17 mouse cellular contexts compared by ENCODE assay signal in genomic region chr14:40918477-40918876, GRCm38 (mm10). TPM values are rescaled to one million over a fixed set of nuclear protein-coding genes. Genes with fewer than 3 reads are reported as not detected.
A peak's percentile ranks its signal among the peaks of the same experiment; 100 is the strongest.
DNase-seq lines count a peak whose midpoint lies in the region; ATAC-seq lines count a peak whose summit lies in the region.
"Had no signal": no experiment of that assay in that cellular context is flagged by ENCODE, and none has a peak within 500 bp of the region (broad histone marks: within the 10 kb centered on the region; RNA-seq: fewer than 3 reads in every experiment).

No protein-coding gene starts in this region.

- peaks cover 35% of the 10 kb centered on the region for H3K36me3 ChIP-seq in hindbrain, embryonic 13.5 days
- H3K36me3 ChIP-seq in hindbrain, embryonic 11.5 days (ENCODE audit: control insufficient read depth, insufficient read depth, low read length), result 0 out of 2 replicates have a peak, but pooled peaks cover 7% of the 10 kb centered on the region
- H3K36me3 ChIP-seq in lung, embryonic 15.5 days, result peaks cover 23% of the 10 kb centered on the region
- H3K36me3 ChIP-seq in forebrain, embryonic 15.5 days, result peaks cover 16% of the 10 kb centered on the region; the same call in 1 of the 2 replicates

- no peak for DNase-seq in hindbrain, embryonic 11.5 days (ENCODE audit: low spot score)
- no peak for DNase-seq in lung, postnatal 36 days
- DNase-seq in kidney, postnatal 36 days, result peak; percentile 51 to 52
- DNase-seq: adrenal gland, adult 8-10 months; cerebellum, adult 11-12 months; heart, adult 2 months; heart, postnatal 10 days; layer of hippocampus, adult 9-11 months; lung, embryonic 14.5 days; retina, postnatal 1 day had no signal

- H3K4me2 ChIP-seq in hindbrain, embryonic 13.5 days, result no peak overlapping the region
- H3K4me2 ChIP-seq in hindbrain, embryonic 11.5 days (replicated peaks; ENCODE audit: low read depth, low read length), result no peak overlapping the region
- H3K4me2 ChIP-seq in lung, embryonic 15.5 days, result no peak overlapping the region
- no peak overlapping the region for H3K4me2 ChIP-seq in forebrain, embryonic 15.5 days (replicated peaks)
- H3K4me2 ChIP-seq: embryonic facial prominence, embryonic 12.5 days; limb, embryonic 13.5 days; lung, embryonic 14.5 days; stomach, embryonic 15.5 days had no signal

- no peak overlapping the region for H3K4me3 ChIP-seq in hindbrain, embryonic 13.5 days
- H3K4me3 ChIP-seq in hindbrain, embryonic 11.5 days (ENCODE audit: low read depth, low read length), result no peak overlapping the region
- no peak overlapping the region for H3K4me3 ChIP-seq in lung, embryonic 15.5 days
- no peak overlapping the region for H3K4me3 ChIP-seq in forebrain, embryonic 15.5 days
- H3K4me3 ChIP-seq: embryonic facial prominence, embryonic 12.5 days; heart, adult 2 months; limb, embryonic 13.5 days; stomach, embryonic 15.5 days had no signal

- H3K9ac ChIP-seq in hindbrain, embryonic 13.5 days, result no peak overlapping the region
- no peak overlapping the region for H3K9ac ChIP-seq in hindbrain, embryonic 11.5 days (ENCODE audit: low read depth, low read length)
- H3K9ac ChIP-seq in lung, embryonic 15.5 days, result no peak overlapping the region
- H3K9ac ChIP-seq in forebrain, embryonic 15.5 days (replicated peaks), result no peak overlapping the region
- H3K9ac ChIP-seq: limb, embryonic 13.5 days; lung, embryonic 14.5 days; stomach, embryonic 15.5 days had no signal

- no peaks in the 10 kb centered on the region for H3K27me3 ChIP-seq in hindbrain, embryonic 13.5 days
- H3K27me3 ChIP-seq in hindbrain, embryonic 11.5 days (ENCODE audit: control insufficient read depth, insufficient read depth, low read length), result no peaks in the 10 kb centered on the region
- H3K27me3 ChIP-seq in lung, embryonic 15.5 days, result no peaks in the 10 kb centered on the region
- no peaks in the 10 kb centered on the region for H3K27me3 ChIP-seq in forebrain, embryonic 15.5 days
- H3K27me3 ChIP-seq: embryonic facial prominence, embryonic 12.5 days; limb, embryonic 13.5 days; stomach, embryonic 15.5 days had no signal

- H3K4me1 ChIP-seq in hindbrain, embryonic 13.5 days (replicated peaks), result peaks cover 16% of the 10 kb centered on the region
- peaks cover 5% of the 10 kb centered on the region; the same call in 1 of the 2 replicates for H3K4me1 ChIP-seq in hindbrain, embryonic 11.5 days (replicated peaks; ENCODE audit: control insufficient read depth, insufficient read depth, low read length)
- H3K4me1 ChIP-seq in lung, embryonic 15.5 days, result 0 out of 2 replicates have a peak, but pooled peaks cover 6% of the 10 kb centered on the region
- H3K4me1 ChIP-seq in forebrain, embryonic 15.5 days, result no peaks in the 10 kb centered on the region; the same call in 1 of the 2 replicates
- H3K4me1 ChIP-seq: embryonic facial prominence, embryonic 12.5 days; limb, embryonic 13.5 days had no signal

- peak overlapping the region; percentile 12; the same call in 1 of the 2 replicates for H3K27ac ChIP-seq in hindbrain, embryonic 13.5 days
- H3K27ac ChIP-seq in hindbrain, embryonic 11.5 days (ENCODE audit: low read depth, low read length), result no peak overlapping the region
- 0 out of 2 replicates have a peak overlapping the region, but pooled peaks have one; percentile 15 for H3K27ac ChIP-seq in lung, embryonic 15.5 days
- peak overlapping the region; percentile 51 for H3K27ac ChIP-seq in forebrain, embryonic 15.5 days (replicated peaks)
- H3K27ac ChIP-seq: embryonic facial prominence, embryonic 12.5 days; heart, adult 2 months; limb, embryonic 13.5 days; stomach, embryonic 15.5 days had no signal

- WGBS in hindbrain, embryonic 13.5 days, result 78% methylated on average over 5 of the region's 7 CpGs
- WGBS in hindbrain, embryonic 11.5 days, result 84% methylated on average over 5 of the region's 7 CpGs
- 70% methylated on average over 5 of the region's 7 CpGs for WGBS in lung, embryonic 15.5 days
- WGBS in forebrain, embryonic 15.5 days, result 78% methylated on average over 6 of the region's 7 CpGs

- ATAC-seq in hindbrain, embryonic 13.5 days (ENCODE audit: low FRiP score), result no peak
- no peak for ATAC-seq in hindbrain, embryonic 11.5 days (ENCODE audit: low FRiP score)
- ATAC-seq in lung, embryonic 15.5 days (ENCODE audit: borderline replicate concordance, extremely low read depth, low FRiP score, low TSS enrichment), result no peak
- ATAC-seq in forebrain, embryonic 15.5 days (replicated peaks), result peak; percentile 1; the same call in 1 of the 2 replicates
- ATAC-seq in CD4-positive, CD25-positive, alpha-beta regulatory T cell, adult 4 months, result no peak

- H3K9me3 ChIP-seq in hindbrain, embryonic 13.5 days, result no peaks in the 10 kb centered on the region
- H3K9me3 ChIP-seq in hindbrain, embryonic 11.5 days (ENCODE audit: control insufficient read depth, low read length), result no peaks in the 10 kb centered on the region
- H3K9me3 ChIP-seq in lung, embryonic 15.5 days, result no peaks in the 10 kb centered on the region
- no peaks in the 10 kb centered on the region for H3K9me3 ChIP-seq in forebrain, embryonic 15.5 days
- H3K9me3 ChIP-seq: embryonic facial prominence, embryonic 12.5 days; limb, embryonic 13.5 days; stomach, embryonic 15.5 days had no signal

RNA-seq across cellular contexts. Expression of gene Sh2d4b, which starts 25.4 kb away (rescaled TPM):
- 1.1 and 1.9 TPM in 2 replicates for polyA plus RNA-seq in hindbrain, embryonic 13.5 days (2015; fragmentation: Nextera tagmentation; extraction: Ambion mirVana)
- 1.4 and 1.5 TPM in 2 replicates for polyA plus RNA-seq in hindbrain, embryonic 11.5 days (2014; fragmentation: Nextera tagmentation; extraction: Ambion mirVana)
- 0.74 and 1.9 TPM in 2 replicates for polyA plus RNA-seq in lung, embryonic 15.5 days (2015; fragmentation: Nextera tagmentation; extraction: Ambion mirVana)
- polyA plus RNA-seq in forebrain, embryonic 15.5 days (2015; fragmentation: Nextera tagmentation; extraction: Ambion mirVana), result 2.1 and 2.2 TPM in 2 replicates
- polyA plus RNA-seq in CD4-positive, CD25-positive, alpha-beta regulatory T cell, adult 4 months (2017; shearing (Covaris generic)), result under 1 TPM; 0.32 to 0.75 TPM

RNA-seq across cellular contexts. Expression of gene Tspan14, which starts 48.1 kb away (rescaled TPM):
- polyA plus RNA-seq in hindbrain, embryonic 13.5 days (2015; fragmentation: Nextera tagmentation; extraction: Ambion mirVana), result 76.4 and 77.0 TPM in 2 replicates
- 96.5 and 105 TPM in 2 replicates for polyA plus RNA-seq in hindbrain, embryonic 11.5 days (2014; fragmentation: Nextera tagmentation; extraction: Ambion mirVana)
- 99.0 and 101 TPM in 2 replicates for polyA plus RNA-seq in lung, embryonic 15.5 days (2015; fragmentation: Nextera tagmentation; extraction: Ambion mirVana)
- polyA plus RNA-seq in forebrain, embryonic 15.5 days (2015; fragmentation: Nextera tagmentation; extraction: Ambion mirVana), result 97.5 and 98.3 TPM in 2 replicates
- polyA plus RNA-seq in CD4-positive, CD25-positive, alpha-beta regulatory T cell, adult 4 months (2017; shearing (Covaris generic)), result 10 to 100 TPM; 62.4 to 88.4 TPM

Comparison
In these comparisons a context has a peak if more than half of its experiments do, and no peak if none do; other contexts are left out.
1. DNase-seq: peak in kidney, postnatal 36 days (2 of 2); none in hindbrain, embryonic 11.5 days (single experiment) and lung, postnatal 36 days (single experiment).